Mouse (Mus musculus) erythroblast, embryonic 14.5 days (primary cell): Measurements from ENCODE around the gene Tomt.

Experiments
- GATA1 ChIP-seq: IDR thresholded peaks from 2 replicates; pipeline ENCODE4 v1.6.1; 2012; ENCODE audit warnings: low read length, inconsistent platforms, mixed read lengths
- TAL1 ChIP-seq: IDR thresholded peaks from 3 replicates; pipeline ENCODE4 v1.6.1; 2012; ENCODE audit warnings: low read length, inconsistent platforms, mixed read lengths

DNA sequence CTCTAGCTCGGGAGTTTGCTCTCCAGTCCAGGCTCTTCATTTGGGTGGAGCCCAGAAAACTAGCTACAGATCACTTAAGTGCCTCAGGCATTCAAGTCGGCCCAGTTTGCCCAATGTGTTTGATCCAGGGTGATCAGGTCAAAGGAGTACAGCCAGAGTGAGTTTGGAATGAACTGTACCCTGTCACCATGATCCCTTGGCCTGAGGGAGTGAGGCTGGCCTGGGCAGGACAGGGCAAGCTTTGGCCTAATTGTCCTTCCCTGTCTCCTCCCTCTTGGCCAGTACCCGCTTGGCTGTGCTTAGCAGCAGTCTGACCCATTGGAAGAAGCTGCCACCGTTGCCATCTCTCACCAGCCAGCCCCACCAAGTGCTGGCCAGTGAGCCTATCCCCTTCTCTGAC is 4.0 kb upstream of the Tomt start:
- TF ChIP-seq GATA1 (no peak), TAL1 (no peak)
